Mouse (Mus musculus): ENCODE measurements around the gene Smtnl1.

GRCm38 (mm10) chr2:84783315-84783714 is 39.1 kb downstream of the Smtnl1 start:
- TF ChIP-seq CTCF (IDR thresholded peaks at IDR 0.05; ENCODE audit: low read depth), result no peak
- no peak for TF ChIP-seq EP300 (IDR thresholded peaks at IDR 0.05; ENCODE audit: low read depth)

Measured in liver, embryonic 14.5 days (tissue).